Mouse (Mus musculus): ENCODE measurements at regions not wholly inside any gene's neighbourhood (a gene's known extent, or its start where the extent isn't known, plus 50 kb on each side); places are given as distances from the start of the nearest gene placed in this dataset.

GRCm38 (mm10) chr8:37398957-37399356 lies 405.6 kb downstream of the AI429214 start:
- ATAC-seq (no peak), DNase-seq (ENCODE audit: low read depth, low spot score) (no peak)
- in situ Hi-C loops (cut with MboI; ENCODE audit: low pct_unique_long_range_greater_than_20kb) = no loop called here
- TF ChIP-seq CTCF (IDR thresholded peaks at IDR 0.05) = no peak
- CTCF ChIA-PET = no interaction called here
- H3K27me3 ChIP-seq = no peaks in the 10 kb centered on the region
- POLR2A ChIA-PET = no interaction called here

GRCm38 (mm10) chr8:37422595-37422994 lies 429.2 kb downstream of the AI429214 start:
- CTCF ChIA-PET = no interaction called here
- in situ Hi-C loops (cut with MboI; ENCODE audit: low pct_unique_long_range_greater_than_20kb) = no loop called here
- POLR2A ChIA-PET = no interaction called here
- ATAC-seq = no peak
- H3K27me3 ChIP-seq = no peaks in the 10 kb centered on the region
- TF ChIP-seq CTCF (IDR thresholded peaks at IDR 0.05) = no peak
- no peak for DNase-seq (ENCODE audit: low read depth, low spot score)

- no peaks in the 10 kb centered on the region for H3K27me3 ChIP-seq
- ChIA-PET POLR2A (no interaction called here), CTCF (no interaction called here)
- in situ Hi-C loops (cut with MboI; ENCODE audit: low pct_unique_long_range_greater_than_20kb) = no loop called here
- no peak for TF ChIP-seq CTCF (IDR thresholded peaks at IDR 0.05)
- ATAC-seq (no peak), DNase-seq (ENCODE audit: low read depth, low spot score) (no peak)
Observed at GRCm38 (mm10) chr8:37424588-37424987, 431.2 kb downstream of the AI429214 start.

- in situ Hi-C loops (cut with MboI; ENCODE audit: low pct_unique_long_range_greater_than_20kb) = no loop called here
- ATAC-seq (no peak), DNase-seq (ENCODE audit: low read depth, low spot score) (no peak)
- ChIA-PET POLR2A (no interaction called here), CTCF (no interaction called here)
- H3K27me3 ChIP-seq = no peaks in the 10 kb centered on the region
- no peak for TF ChIP-seq CTCF (IDR thresholded peaks at IDR 0.05)
Observed at GRCm38 (mm10) chr8:37428845-37429244, 435.4 kb downstream of the AI429214 start.

- ATAC-seq (no peak), DNase-seq (ENCODE audit: low read depth, low spot score) (no peak)
- ChIA-PET CTCF (interaction anchor here (1.0 kb wide), 1 partner anchor 10 kb away, joined by 3 read pairs; no protein-coding TSS in a partner anchor), POLR2A (no interaction called here)
- no peaks in the 10 kb centered on the region for H3K27me3 ChIP-seq
- in situ Hi-C loops (cut with MboI; ENCODE audit: low pct_unique_long_range_greater_than_20kb) = no loop called here
- no peak for TF ChIP-seq CTCF (IDR thresholded peaks at IDR 0.05)
Observed at GRCm38 (mm10) chr8:37460551-37461154, 467.2 kb downstream of the AI429214 start.

GRCm38 (mm10) chr8:37465651-37466050 lies 472.2 kb downstream of the AI429214 start:
- ChIA-PET CTCF (no interaction called here), POLR2A (no interaction called here)
- ATAC-seq (no peak), DNase-seq (ENCODE audit: low read depth, low spot score) (no peak)
- no peak for TF ChIP-seq CTCF (IDR thresholded peaks at IDR 0.05)
- H3K27me3 ChIP-seq = no peaks in the 10 kb centered on the region
- in situ Hi-C loops (cut with MboI; ENCODE audit: low pct_unique_long_range_greater_than_20kb) = no loop called here

GRCm38 (mm10) chr8:37467656-37468055 lies 474.3 kb downstream of the AI429214 start:
- ChIA-PET POLR2A (no interaction called here), CTCF (no interaction called here)
- in situ Hi-C loops (cut with MboI; ENCODE audit: low pct_unique_long_range_greater_than_20kb) = no loop called here
- DNase-seq (ENCODE audit: low read depth, low spot score) (no peak), ATAC-seq (no peak)
- no peak for TF ChIP-seq CTCF (IDR thresholded peaks at IDR 0.05)
- H3K27me3 ChIP-seq = no peaks in the 10 kb centered on the region
